Mouse (Mus musculus): Measurements from ENCODE around the gene BC017158. TPM values are rescaled to one million over a fixed set of nuclear protein-coding genes. Genes with fewer than 3 reads are reported as not detected.

The BC017158 gene
- total and polyA plus RNA-seq, 3 experiments = 6.2 to 12.7 (median 6.5) TPM

DNA sequence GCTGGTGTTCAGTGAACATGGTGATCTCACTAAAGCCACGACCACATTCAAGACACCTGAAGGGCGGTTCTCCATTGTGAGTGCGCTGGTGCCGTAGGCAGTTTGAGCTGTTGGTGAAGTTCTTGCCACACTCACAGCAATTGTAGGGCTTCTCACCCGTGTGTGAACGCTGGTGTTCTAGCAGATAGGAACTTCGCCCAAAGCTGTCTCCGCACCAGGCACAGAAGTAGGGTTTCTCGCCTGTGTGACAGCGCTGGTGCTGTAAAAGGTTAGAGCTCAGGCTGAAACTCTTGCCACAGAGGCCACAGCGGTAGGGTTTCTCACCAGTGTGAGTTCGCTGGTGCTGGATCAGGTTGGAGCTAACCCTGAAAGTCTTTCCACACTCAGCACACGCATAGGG is 61.5 kb downstream of the BC017158 start:
- H3K4me3 ChIP-seq = no peak overlapping the region
- intact Hi-C loops (cut with DNase I) = loop anchor here (2.0 to 5.0 kb wide), 2 partner anchors 62 to 226 kb away; partner anchors contain the start of genes BC017158 and Tial1
- WGBS = 93% methylated on average over 13 of the region's 13 CpGs
- DNase-seq = peak in 1 of 2 experiments; percentile 22
- peak overlapping the region; percentile 100 for H3K27ac ChIP-seq
- H3K79me2 ChIP-seq (replicated peaks; ENCODE audit: control insufficient read depth, insufficient read depth, low read length) = no peaks in the 10 kb centered on the region
- H3K27me3 ChIP-seq (ENCODE audit: control insufficient read depth, insufficient read depth, low read length) = no peaks in the 10 kb centered on the region
- H3K36me3 ChIP-seq (ENCODE audit: control insufficient read depth, insufficient read depth, low read length) = no peaks in the 10 kb centered on the region
- TF ChIP-seq CTCF (IDR thresholded peaks at IDR 0.05) (no peak), EP300 (IDR thresholded peaks at IDR 0.05; ENCODE audit: insufficient read depth, low read depth, low read length) (no peak), POLR2A (IDR thresholded peaks at IDR 0.05; ENCODE audit: insufficient read depth, low read depth, low read length) (no peak)
- no peak overlapping the region for H3K9ac ChIP-seq (ENCODE audit: low read depth, low read length)
- peaks cover 4% of the 10 kb centered on the region for H3K4me1 ChIP-seq (ENCODE audit: control insufficient read depth, insufficient read depth, low read length)

DNA sequence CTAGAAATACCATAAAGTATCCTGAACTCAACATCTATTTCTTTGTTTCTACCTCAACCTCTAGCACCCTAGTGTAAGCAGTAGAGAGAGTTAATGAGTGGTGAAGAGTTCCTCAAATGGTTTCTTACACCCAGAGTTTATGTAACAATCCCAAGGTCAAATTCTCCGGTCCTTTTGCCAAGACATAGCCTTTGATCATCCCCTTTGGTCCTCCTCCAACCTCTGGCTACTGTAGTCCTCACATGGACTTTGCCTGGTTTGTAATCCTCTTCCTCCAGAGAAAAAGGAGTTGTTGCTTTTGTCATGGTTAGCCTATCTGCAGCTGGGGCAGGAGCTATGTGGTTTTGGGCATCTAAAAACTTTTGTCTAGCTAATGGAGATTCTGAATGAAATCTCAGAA is 62.5 kb downstream of the BC017158 start:
- H3K27ac ChIP-seq = no peak overlapping the region
- H3K4me3 ChIP-seq = no peak overlapping the region
- DNase-seq = no peak
- 40% methylated on average over 1 of the region's 1 CpGs for WGBS
- H3K9ac ChIP-seq (ENCODE audit: low read depth, low read length) = no peak overlapping the region
- intact Hi-C loops (cut with DNase I) = loop anchor here (5.0 kb wide), 1 partner anchor 227 kb away; the partner anchor contains the start of gene Tial1
- no peaks in the 10 kb centered on the region for H3K79me2 ChIP-seq (replicated peaks; ENCODE audit: control insufficient read depth, insufficient read depth, low read length)
- H3K36me3 ChIP-seq (ENCODE audit: control insufficient read depth, insufficient read depth, low read length) = no peaks in the 10 kb centered on the region
- H3K4me1 ChIP-seq (ENCODE audit: control insufficient read depth, insufficient read depth, low read length) = peaks cover 4% of the 10 kb centered on the region
- no peaks in the 10 kb centered on the region for H3K27me3 ChIP-seq (ENCODE audit: control insufficient read depth, insufficient read depth, low read length)
- no peak for TF ChIP-seq POLR2A (IDR thresholded peaks at IDR 0.05; ENCODE audit: insufficient read depth, low read depth, low read length)
- TF ChIP-seq EP300 (IDR thresholded peaks at IDR 0.05; ENCODE audit: insufficient read depth, low read depth, low read length) = no peak
- TF ChIP-seq CTCF (IDR thresholded peaks at IDR 0.05) = no peak

DNA sequence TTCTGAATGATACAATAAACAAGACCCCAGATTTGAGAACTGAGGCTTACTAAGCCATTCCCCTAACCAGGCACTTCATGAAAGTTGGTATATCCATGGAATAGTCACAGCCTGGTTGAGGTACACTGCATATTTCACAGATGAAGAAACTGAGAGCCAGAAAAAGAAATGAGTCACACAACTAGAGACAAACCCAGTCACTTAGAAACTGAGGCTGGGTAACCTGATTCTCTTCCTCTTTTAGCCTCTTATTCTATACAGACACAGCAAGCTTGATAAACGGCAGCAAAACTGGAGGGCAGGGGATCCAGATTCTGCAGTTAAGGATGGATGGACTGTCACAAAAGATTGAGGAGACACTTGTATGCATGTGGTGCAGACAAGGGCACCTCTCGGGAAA is 63.2 kb downstream of the BC017158 start:
- TF ChIP-seq EP300 (IDR thresholded peaks at IDR 0.05; ENCODE audit: insufficient read depth, low read depth, low read length) (no peak), POLR2A (IDR thresholded peaks at IDR 0.05; ENCODE audit: insufficient read depth, low read depth, low read length) (no peak), CTCF (IDR thresholded peaks at IDR 0.05) (no peak)
- no peak overlapping the region for H3K4me3 ChIP-seq
- no peak overlapping the region for H3K27ac ChIP-seq
- 86% methylated on average over 2 of the region's 2 CpGs for WGBS
- intact Hi-C loops (cut with DNase I) = loop anchor here (5.0 kb wide), 1 partner anchor 228 kb away; the partner anchor contains the start of gene Tial1
- no peaks in the 10 kb centered on the region for H3K79me2 ChIP-seq (replicated peaks; ENCODE audit: control insufficient read depth, insufficient read depth, low read length)
- H3K27me3 ChIP-seq (ENCODE audit: control insufficient read depth, insufficient read depth, low read length) = no peaks in the 10 kb centered on the region
- peaks cover 4% of the 10 kb centered on the region for H3K4me1 ChIP-seq (ENCODE audit: control insufficient read depth, insufficient read depth, low read length)
- H3K36me3 ChIP-seq (ENCODE audit: control insufficient read depth, insufficient read depth, low read length) = no peaks in the 10 kb centered on the region
- H3K9ac ChIP-seq (ENCODE audit: low read depth, low read length) = no peak overlapping the region
- no peak for DNase-seq

DNA sequence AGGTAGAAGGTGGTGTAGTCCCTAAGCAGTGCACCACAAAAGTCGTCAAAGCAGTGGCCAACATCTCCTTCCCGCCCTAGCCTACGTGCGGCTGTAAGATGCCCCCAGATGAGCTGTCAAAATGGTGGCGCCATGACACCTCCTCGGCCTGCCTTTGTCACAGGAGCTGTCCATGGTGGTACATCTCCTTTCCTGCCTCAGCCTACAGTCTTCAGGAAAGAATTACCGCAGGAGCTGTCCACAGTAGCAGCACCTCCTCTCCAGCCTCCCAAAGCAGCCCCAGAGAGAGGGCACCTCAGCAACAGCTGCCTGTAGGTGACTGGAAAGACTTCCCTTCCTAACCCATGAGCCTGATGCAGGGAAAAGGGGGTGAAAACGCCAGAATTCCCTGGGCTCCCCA is 66.2 kb downstream of the BC017158 start:
- intact Hi-C loops (cut with DNase I) = no loop called here
- Histone ChIP-seq H3K4me3 (no peak overlapping the region), H3K27ac (no peak overlapping the region), H3K79me2 (replicated peaks; ENCODE audit: control insufficient read depth, insufficient read depth, low read length) (no peaks in the 10 kb centered on the region), H3K4me1 (ENCODE audit: control insufficient read depth, insufficient read depth, low read length) (peaks cover 2% of the 10 kb centered on the region), H3K27me3 (ENCODE audit: control insufficient read depth, insufficient read depth, low read length) (no peaks in the 10 kb centered on the region), H3K36me3 (ENCODE audit: control insufficient read depth, insufficient read depth, low read length) (no peaks in the 10 kb centered on the region), H3K9ac (ENCODE audit: low read depth, low read length) (no peak overlapping the region)
- no peak for TF ChIP-seq POLR2A (IDR thresholded peaks at IDR 0.05; ENCODE audit: insufficient read depth, low read depth, low read length)
- no peak for TF ChIP-seq EP300 (IDR thresholded peaks at IDR 0.05; ENCODE audit: insufficient read depth, low read depth, low read length)
- TF ChIP-seq CTCF (IDR thresholded peaks at IDR 0.05) = no peak
- no peak for DNase-seq
- 36% methylated on average over 8 of the region's 8 CpGs for WGBS

Small RNA genes lying within 50 kb of the gene (microRNA-seq; reads per million reads assigned to microRNA genes)
- gene Mir3103 = 0.56 to 1.2 reads per million in 2 experiments

Other genes starting within 250 kb of the BC017158 start
- gene Itgam, start 235.5 kb downstream of the BC017158 start, total RNA-seq (2021) = 1 to 10 TPM; 6.7 to 7.0 TPM
- 4.2 and 7.6 TPM in 2 replicates for gene Itgam, start 235.5 kb downstream of the BC017158 start, polyA plus RNA-seq (2012; rRNA removed)
- gene Gm49368, start 235.5 kb downstream of the BC017158 start, total RNA-seq (2021) = under 1 TPM in 1 of 2 experiments, not detected in 1; 0.23 TPM
- not detected in 2 replicates for gene Gm49368, start 235.5 kb downstream of the BC017158 start, polyA plus RNA-seq (2012; rRNA removed)
- gene Itgax, start 168.6 kb downstream of the BC017158 start, total RNA-seq (2021) = under 1 TPM; 0.23 to 0.37 TPM
- 0.35 and 1.2 TPM in 2 replicates for gene Itgax, start 168.6 kb downstream of the BC017158 start, polyA plus RNA-seq (2012; rRNA removed)
- gene Itgad, start 143.8 kb downstream of the BC017158 start, total RNA-seq (2021) = under 1 TPM in 1 of 2 experiments, not detected in 1; 0.39 TPM
- 0.21 TPM in 1 of 2 replicates, not detected in the other for gene Itgad, start 143.8 kb downstream of the BC017158 start, polyA plus RNA-seq (2012; rRNA removed)
- gene Cox6a2, start 91.8 kb downstream of the BC017158 start, total RNA-seq (2021) = 1,000 to 10,000 TPM; 2,428 to 3,099 TPM
- 4,809 and 7,642 TPM in 2 replicates for gene Cox6a2, start 91.8 kb downstream of the BC017158 start, polyA plus RNA-seq (2012; rRNA removed)
- 1 to 10 TPM; 6.8 to 7.1 TPM for gene Armc5, start 60.8 kb downstream of the BC017158 start, total RNA-seq (2021)
- 11.2 and 12.3 TPM in 2 replicates for gene Armc5, start 60.8 kb downstream of the BC017158 start, polyA plus RNA-seq (2012; rRNA removed)
- 1 to 10 TPM; 3.2 to 3.6 TPM for gene 9130023H24Rik, start 60.1 kb downstream of the BC017158 start, total RNA-seq (2021)
- 1.7 and 2.2 TPM in 2 replicates for gene 9130023H24Rik, start 60.1 kb downstream of the BC017158 start, polyA plus RNA-seq (2012; rRNA removed)
- gene Tgfb1i1, start 51.4 kb downstream of the BC017158 start, total RNA-seq (2021) = 10 to 100 TPM; 14.3 to 20.1 TPM
- gene Tgfb1i1, start 51.4 kb downstream of the BC017158 start, polyA plus RNA-seq (2012; rRNA removed) = 26.2 and 28.2 TPM in 2 replicates
- not detected for gene Slc5a2, start 32.5 kb downstream of the BC017158 start, total RNA-seq (2021)
- 0.37 TPM in 1 of 2 replicates, not detected in the other for gene Slc5a2, start 32.5 kb downstream of the BC017158 start, polyA plus RNA-seq (2012; rRNA removed)
- 10 to 100 TPM in 1 of 2 experiments, 1 to 10 TPM in 1; 9.8 to 14.3 TPM for gene Rgs10, start 120.6 kb upstream of the BC017158 start, total RNA-seq (2021)
- gene Rgs10, start 120.6 kb upstream of the BC017158 start, polyA plus RNA-seq (2012; rRNA removed) = 4.8 and 5.0 TPM in 2 replicates
- 10 to 100 TPM; 42.8 to 43.4 TPM for gene Tial1, start 163.5 kb upstream of the BC017158 start, total RNA-seq (2021)
- gene Tial1, start 163.5 kb upstream of the BC017158 start, polyA plus RNA-seq (2012; rRNA removed) = 18.4 and 32.9 TPM in 2 replicates
- gene Bag3, start 225.4 kb upstream of the BC017158 start, total RNA-seq (2021) = 100 to 1,000 TPM; 259 to 296 TPM
- gene Bag3, start 225.4 kb upstream of the BC017158 start, polyA plus RNA-seq (2012; rRNA removed) = 133 and 148 TPM in 2 replicates

All from heart, adult 2 months (tissue).